Mouse (Mus musculus): Measurements from ENCODE around the gene Abca7. TPM values are rescaled to one million over a fixed set of nuclear protein-coding genes. Genes with fewer than 3 reads are reported as not detected.

The Abca7 gene
- polyA plus RNA-seq, 1 experiment: 5.4 TPM

DNA sequence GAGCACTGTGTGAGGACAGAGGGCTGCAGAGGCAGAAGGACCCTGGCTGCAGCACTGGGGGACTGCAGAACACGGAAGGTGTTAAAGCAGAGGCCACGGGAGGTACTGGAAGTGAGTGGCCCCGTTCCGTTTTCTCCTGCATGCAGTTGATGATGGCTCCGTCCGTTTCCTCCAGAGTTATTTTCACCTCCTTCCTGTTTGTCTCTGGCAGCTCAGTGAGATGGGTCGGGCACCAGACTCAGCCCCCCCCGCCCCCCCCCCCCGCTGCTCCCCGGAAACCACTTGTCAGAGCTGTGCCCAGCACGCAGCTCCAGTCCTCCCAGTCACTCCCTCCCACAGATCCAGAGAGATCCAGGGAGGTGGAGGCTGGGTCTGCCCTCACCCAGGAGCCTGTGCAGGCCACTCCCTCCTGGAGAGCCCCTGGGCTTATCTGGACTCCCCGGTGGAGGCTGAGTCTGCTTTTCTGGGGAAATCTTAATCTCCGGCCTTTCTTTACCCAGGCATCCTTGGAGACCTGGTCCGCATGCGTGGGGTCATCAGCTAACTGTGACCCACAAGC, 22.5 kb downstream of the Abca7 start:
- peak overlapping the region; percentile 27 for H3K4me3 ChIP-seq (ENCODE audit: insufficient read depth, low read depth, low read length)
- H3K27ac ChIP-seq (replicated peaks; ENCODE audit: low read depth, low read length): 0 out of 2 replicates have a peak overlapping the region, but pooled peaks have one; percentile 18
- no peaks in the 10 kb centered on the region for H3K4me1 ChIP-seq (ENCODE audit: control insufficient read depth, insufficient read depth, insufficient read length, low read length)

DNA sequence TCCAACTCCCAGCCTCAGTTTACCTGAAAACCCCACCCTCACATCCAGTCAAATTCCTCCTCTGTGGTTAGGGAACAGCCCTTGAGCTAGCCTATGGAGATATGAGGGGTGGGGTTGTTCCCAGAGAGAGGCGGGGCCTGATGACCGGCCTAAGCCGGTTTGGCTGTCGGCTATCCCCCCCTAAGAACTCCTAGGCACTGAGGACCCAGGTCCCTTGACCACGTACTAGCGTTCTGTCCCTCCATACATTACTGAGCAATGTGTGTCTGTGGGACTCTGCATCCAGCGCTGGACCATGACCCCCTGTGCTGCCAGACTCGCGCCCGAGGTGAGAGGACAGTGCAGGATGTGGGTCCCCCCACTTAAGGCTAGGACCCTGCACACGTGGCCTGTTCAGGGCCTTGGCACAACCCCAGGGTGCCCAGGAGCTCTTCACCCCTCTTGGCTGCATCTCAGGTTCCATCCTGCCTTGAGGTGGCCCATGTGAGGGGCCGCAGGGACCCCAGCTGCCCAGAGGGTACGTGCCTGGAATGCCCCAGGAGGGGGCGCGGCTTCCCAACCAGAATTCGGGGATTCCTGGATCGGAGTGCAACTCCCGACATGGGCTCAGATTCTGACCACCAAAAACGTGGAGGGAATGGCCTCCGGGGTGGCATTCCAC, 23.3 kb downstream of the Abca7 start:
- no peak overlapping the region for H3K27ac ChIP-seq (replicated peaks; ENCODE audit: low read depth, low read length)
- H3K4me3 ChIP-seq (ENCODE audit: insufficient read depth, low read depth, low read length): no peak overlapping the region
- H3K4me1 ChIP-seq (ENCODE audit: control insufficient read depth, insufficient read depth, insufficient read length, low read length): no peaks in the 10 kb centered on the region

DNA sequence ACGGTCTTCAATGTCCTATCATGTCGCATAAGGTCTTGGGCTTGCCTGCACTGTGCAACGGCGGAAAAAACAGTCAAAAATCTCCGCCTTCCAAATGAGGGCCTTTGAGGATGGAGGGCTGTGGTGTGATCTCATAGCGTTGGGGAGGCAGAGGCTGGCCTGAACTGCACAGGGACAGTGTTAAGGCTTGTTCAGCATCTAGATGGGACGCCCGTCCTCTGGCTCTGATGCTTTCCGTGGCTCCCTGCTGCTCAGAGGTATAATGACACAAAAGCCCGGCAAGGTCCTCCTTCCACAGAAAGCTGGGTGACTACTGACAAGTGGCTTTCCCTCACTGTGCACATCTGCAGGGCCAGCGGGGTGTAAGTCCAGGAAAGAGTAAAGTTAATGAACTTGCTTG, 23.9 kb downstream of the Abca7 start:
- Histone ChIP-seq H3K27ac (replicated peaks; ENCODE audit: low read depth, low read length) (no peak overlapping the region), H3K4me3 (ENCODE audit: insufficient read depth, low read depth, low read length) (no peak overlapping the region), H3K4me1 (ENCODE audit: control insufficient read depth, insufficient read depth, insufficient read length, low read length) (no peaks in the 10 kb centered on the region; the same call in 1 of the 2 replicates)

DNA sequence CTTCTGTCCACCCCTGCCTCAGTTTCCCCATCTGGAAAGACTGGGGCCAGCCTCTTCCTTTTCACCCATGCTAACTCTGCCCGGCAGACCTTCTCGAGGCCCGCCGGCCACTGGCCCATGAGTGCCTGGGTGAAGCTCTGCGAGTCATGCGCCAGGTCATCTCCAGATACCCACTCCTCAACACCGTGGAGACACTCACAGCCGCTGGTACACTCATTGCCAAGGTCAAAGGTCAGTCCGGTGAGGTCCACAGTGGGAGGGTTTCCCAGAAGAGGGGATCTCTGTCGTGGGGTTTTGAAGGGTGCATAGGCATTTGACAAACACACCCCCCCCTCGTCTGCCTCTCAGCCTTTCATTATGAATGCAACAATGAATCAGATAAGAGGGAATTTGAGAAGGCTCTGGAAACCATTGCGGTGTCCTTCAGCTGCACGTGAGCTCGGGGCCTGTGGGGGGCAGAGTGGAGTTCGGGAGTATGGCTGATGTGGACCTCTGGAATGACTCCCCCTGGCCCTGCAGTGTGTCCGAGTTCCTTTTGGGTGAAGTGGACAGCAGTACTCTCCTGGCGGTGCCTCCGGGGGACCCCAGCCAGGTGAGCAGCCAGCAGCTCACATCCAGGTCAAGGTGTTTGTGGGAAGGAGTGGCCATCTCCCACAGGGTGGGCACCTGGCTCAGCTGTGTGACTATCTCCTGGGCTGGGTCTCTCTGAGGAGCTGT, 24.5 kb downstream of the Abca7 start:
- Histone ChIP-seq H3K4me1 (ENCODE audit: control insufficient read depth, insufficient read depth, insufficient read length, low read length) (no peaks in the 10 kb centered on the region; the same call in 1 of the 2 replicates), H3K4me3 (ENCODE audit: insufficient read depth, low read depth, low read length) (no peak overlapping the region), H3K27ac (replicated peaks; ENCODE audit: low read depth, low read length) (no peak overlapping the region)

DNA sequence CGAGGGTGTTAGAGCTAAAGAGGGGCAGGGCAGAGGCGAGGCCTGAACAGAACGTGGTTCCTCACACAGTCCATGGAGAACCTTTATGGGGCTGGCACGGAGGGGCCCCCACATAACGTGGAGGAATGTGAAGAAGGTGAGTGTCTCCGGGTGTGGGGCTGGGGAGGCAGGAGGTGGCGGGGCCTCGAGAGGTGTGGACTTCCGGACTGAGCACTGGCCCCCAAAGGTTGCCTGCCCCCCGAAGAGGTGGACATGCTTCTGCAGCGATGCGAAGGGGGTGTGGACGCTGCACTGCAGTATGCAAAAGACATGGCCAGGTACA, 25.0 kb downstream of the Abca7 start:
- no peak overlapping the region for H3K27ac ChIP-seq (replicated peaks; ENCODE audit: low read depth, low read length)
- no peak overlapping the region for H3K4me3 ChIP-seq (ENCODE audit: insufficient read depth, low read depth, low read length)
- H3K4me1 ChIP-seq (ENCODE audit: control insufficient read depth, insufficient read depth, insufficient read length, low read length): no peaks in the 10 kb centered on the region; the same call in 1 of the 2 replicates

DNA sequence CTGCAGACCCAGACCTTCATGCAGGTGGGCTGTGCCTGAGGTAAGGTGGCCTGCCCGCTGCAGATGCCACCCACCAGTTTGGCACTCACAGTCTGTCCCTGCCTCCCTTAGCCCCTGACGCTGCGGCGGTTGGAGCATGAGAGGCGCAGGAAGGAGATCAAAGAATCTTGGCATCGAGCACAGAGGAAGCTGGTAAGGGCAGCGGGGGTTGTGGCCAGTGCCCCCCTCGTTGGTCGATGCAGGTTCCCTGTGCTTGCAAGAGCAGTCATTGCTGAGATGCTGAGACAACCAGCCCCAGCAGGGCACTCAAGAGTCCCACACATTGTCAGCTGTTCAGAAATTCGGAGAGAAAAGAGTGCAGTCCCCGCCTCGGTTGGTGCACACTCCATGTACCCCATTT, 25.9 kb downstream of the Abca7 start:
- Histone ChIP-seq H3K27ac (replicated peaks; ENCODE audit: low read depth, low read length) (no peak overlapping the region), H3K4me1 (ENCODE audit: control insufficient read depth, insufficient read depth, insufficient read length, low read length) (no peaks in the 10 kb centered on the region; the same call in 1 of the 2 replicates)

DNA sequence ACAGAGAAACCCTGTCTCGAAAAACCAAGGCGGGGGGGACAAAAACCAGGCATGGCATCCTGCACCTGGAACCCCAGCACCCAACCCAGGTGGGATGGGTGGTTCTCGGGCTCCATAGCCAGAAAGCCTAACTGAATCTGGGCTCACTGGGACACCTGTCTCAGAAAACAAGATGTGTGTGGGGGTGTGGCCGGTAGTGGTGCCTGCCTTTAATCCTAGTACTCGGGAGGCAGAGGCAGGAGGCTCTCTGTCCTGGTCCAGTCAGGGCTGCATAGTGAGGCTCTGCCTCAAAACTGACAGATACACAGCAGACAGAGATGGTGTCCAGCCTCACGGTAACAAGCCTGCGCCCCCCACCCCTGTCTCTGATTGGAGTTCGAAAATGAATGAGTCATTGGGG, 26.5 kb downstream of the Abca7 start:
- no peak overlapping the region for H3K27ac ChIP-seq (replicated peaks; ENCODE audit: low read depth, low read length)
- H3K4me1 ChIP-seq (ENCODE audit: control insufficient read depth, insufficient read depth, insufficient read length, low read length): no peaks in the 10 kb centered on the region; the same call in 1 of the 2 replicates
- H3K4me3 ChIP-seq (ENCODE audit: insufficient read depth, low read depth, low read length): no peak overlapping the region

More for the DNA sequence above, 25.9 kb downstream of the Abca7 start:
- H3K4me3 ChIP-seq (ENCODE audit: insufficient read depth, low read depth, low read length): no peak overlapping the region

DNA sequence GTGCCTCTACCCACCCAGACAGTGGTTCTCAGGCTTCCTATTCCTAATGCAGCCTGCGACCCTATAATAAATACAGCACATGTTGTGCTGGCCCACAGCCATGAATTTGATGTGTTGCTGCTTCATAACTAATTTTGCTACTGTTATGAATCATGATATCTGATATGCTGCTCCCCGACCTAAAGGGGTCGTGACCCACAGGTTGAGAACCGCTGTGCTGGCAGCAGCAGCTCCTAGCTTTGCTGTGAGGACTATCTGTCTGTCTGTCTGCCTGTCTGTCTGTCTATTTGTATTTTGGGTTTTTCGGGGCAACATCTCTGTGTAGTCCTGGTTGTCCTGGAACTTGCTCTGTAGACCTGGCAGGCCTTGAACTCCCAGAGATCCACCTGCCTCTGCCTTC, 27.5 kb downstream of the Abca7 start:
- Histone ChIP-seq H3K4me1 (ENCODE audit: control insufficient read depth, insufficient read depth, insufficient read length, low read length) (no peaks in the 10 kb centered on the region; the same call in 1 of the 2 replicates), H3K27ac (replicated peaks; ENCODE audit: low read depth, low read length) (peak overlapping the region; percentile 41), H3K4me3 (ENCODE audit: insufficient read depth, low read depth, low read length) (no peak overlapping the region)

DNA sequence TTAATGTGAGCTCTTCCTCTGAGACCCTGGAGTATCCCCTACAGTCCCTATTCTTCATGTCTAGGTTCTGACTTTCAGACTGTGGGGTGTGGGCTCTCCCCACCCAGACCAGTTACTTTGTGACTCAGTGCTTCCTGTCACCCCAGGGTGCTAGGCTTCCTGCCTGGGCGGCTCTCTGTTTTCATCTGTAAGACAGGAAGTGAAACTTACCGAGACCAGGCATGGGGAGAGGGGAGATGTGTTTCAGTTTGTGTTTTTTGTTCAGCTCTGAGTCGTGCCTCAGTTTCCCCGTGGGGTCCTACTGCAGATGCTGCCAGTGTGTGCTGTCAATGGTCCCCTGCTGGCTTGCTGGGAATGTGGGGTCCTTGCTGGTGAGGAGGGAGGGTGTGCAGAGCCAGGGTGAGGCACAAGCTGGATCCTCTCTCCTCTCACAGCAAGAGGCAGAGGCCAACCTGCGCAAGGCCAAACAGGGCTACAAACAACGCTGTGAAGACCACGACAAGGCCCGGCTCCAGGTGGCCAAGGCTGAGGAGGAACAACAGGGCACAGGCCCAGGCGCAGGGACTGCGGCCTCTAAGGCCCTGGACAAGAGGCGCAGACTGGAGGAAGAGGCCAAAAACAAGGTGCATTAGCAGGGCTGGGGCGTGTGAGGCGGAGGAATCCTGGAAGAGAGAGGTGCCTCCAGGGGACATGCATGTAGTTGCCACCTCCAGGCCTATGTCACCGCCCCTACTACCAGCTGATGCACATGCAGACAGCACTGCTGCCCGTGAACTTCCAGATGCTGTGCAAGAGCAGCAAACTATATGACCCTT, 28.1 kb downstream of the Abca7 start:
- Histone ChIP-seq H3K4me1 (ENCODE audit: control insufficient read depth, insufficient read depth, insufficient read length, low read length) (no peaks in the 10 kb centered on the region; the same call in 1 of the 2 replicates), H3K27ac (replicated peaks; ENCODE audit: low read depth, low read length) (peak overlapping the region; percentile 41)

DNA sequence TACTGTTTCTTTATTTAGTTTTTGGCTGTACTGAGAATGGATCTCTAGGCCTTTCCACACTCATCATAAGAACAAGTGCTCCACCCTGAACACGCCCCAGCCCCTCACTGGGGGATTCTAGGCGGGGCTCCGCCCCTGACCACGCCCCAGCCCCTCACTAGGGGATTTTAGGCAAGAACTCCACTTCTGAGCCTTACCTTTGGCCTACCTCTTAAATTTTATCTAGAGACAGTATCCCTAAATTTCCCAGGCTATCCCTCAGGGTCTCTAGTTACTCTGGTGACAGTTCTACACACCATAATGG, 28.7 kb downstream of the Abca7 start:
- no peak overlapping the region for H3K4me3 ChIP-seq (ENCODE audit: insufficient read depth, low read depth, low read length)
- H3K27ac ChIP-seq (replicated peaks; ENCODE audit: low read depth, low read length): no peak overlapping the region
- H3K4me1 ChIP-seq (ENCODE audit: control insufficient read depth, insufficient read depth, insufficient read length, low read length): no peaks in the 10 kb centered on the region; the same call in 1 of the 2 replicates

More for the DNA sequence above, 28.1 kb downstream of the Abca7 start:
- no peak overlapping the region for H3K4me3 ChIP-seq (ENCODE audit: insufficient read depth, low read depth, low read length)

DNA sequence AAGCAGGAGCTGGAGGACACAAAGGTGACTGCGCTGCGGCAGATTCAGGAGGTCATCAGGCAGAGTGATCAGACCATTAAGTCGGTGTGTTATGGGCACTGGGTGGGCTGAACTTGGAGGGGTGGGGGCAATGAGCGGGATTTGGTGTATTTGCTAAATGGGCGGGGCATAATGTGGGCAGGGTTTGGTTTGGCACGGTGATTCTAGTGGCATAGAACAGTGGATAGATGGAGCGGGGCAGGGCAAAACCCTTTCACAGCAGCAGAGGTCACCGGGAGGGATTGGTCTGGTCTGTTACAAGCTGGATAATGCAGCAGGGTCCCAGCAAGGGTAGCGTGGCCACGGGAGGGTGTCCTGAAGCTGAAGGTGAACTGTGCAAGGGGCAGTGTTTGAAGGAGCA, 29.2 kb downstream of the Abca7 start:
- Histone ChIP-seq H3K4me1 (ENCODE audit: control insufficient read depth, insufficient read depth, insufficient read length, low read length) (no peaks in the 10 kb centered on the region; the same call in 1 of the 2 replicates), H3K27ac (replicated peaks; ENCODE audit: low read depth, low read length) (no peak overlapping the region), H3K4me3 (ENCODE audit: insufficient read depth, low read depth, low read length) (no peak overlapping the region)

DNA sequence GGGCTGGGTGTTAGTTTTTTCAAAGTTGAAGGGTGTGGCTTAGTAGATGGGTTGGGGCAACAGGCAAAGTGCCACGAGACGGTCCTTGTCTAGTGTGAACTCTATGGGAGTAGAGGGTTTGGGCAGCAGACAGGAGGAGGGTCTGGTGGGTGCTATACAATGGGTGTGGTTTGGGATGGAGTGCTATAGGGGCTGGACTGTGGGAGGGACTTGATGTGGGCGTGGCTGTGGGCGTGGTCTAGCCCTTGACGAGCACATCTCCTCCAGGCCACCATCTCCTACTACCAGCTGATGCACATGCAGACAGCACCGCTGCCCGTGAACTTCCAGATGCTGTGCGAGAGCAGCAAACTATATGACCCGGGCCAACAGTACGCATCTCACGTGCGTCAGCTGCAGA, 29.6 kb downstream of the Abca7 start:
- Histone ChIP-seq H3K4me3 (ENCODE audit: insufficient read depth, low read depth, low read length) (no peak overlapping the region), H3K27ac (replicated peaks; ENCODE audit: low read depth, low read length) (no peak overlapping the region), H3K4me1 (ENCODE audit: control insufficient read depth, insufficient read depth, insufficient read length, low read length) (no peaks in the 10 kb centered on the region; the same call in 1 of the 2 replicates)

DNA sequence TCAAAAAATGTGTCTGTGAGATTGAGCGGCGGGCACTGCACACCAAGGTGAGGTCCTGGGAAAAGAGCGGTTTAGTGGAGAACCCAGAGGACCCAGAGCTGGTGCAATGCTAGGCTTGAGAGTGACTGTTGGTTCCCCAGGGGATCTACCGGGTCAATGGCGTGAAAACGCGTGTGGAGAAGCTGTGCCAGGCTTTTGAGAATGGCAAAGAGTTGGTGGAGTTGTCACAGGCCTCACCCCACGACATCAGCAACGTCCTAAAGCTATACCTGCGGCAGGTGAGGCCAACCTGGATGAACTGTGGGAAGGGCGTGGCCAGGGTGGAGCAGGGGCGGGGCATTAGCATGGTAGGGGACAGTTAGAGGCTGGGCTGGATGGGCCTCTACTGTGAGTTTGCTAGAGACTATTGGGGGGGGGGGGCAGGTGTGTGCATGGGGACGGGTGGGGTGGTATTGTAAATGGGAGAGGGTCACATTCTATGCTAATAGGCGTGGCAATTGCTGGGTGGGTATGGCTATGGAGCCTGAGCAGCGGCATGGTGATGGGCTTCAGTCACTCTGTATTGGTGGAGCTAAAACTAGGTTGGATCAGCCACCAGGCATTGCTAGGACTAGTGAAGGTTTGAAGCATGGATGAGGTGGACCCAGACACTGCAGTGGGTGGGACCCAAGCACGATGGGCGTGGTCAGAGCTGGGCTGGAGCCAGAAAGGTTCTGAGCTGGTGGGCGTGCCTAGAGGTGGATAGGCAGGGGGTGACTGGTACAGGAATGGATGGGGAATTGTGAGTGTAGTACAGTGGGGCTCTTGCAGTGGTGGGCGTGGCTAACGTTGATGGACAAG, 31.6 kb downstream of the Abca7 start:
- Histone ChIP-seq H3K27ac (replicated peaks; ENCODE audit: low read depth, low read length) (no peak overlapping the region), H3K4me1 (ENCODE audit: control insufficient read depth, insufficient read depth, insufficient read length, low read length) (peaks cover 4% of the 10 kb centered on the region; the same call in 1 of the 2 replicates), H3K4me3 (ENCODE audit: insufficient read depth, low read depth, low read length) (no peak overlapping the region)

DNA sequence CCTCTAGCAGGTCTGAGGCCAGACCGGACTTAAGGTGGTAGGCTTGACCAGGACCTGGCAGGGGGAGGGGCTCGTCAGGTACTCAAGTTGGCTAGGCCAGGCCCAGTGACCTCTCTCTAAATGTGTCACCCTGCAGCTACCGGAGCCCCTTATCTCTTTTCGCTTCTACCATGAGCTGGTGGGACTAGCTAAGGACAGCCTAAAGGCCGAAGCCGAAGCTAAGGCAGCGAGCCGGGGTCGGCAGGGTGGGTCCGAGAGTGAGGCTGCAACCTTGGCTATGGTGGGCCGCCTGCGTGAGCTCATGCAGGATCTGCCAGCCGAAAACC, 32.2 kb downstream of the Abca7 start:
- no peak overlapping the region for H3K4me3 ChIP-seq (ENCODE audit: insufficient read depth, low read depth, low read length)
- peaks cover 4% of the 10 kb centered on the region; the same call in 1 of the 2 replicates for H3K4me1 ChIP-seq (ENCODE audit: control insufficient read depth, insufficient read depth, insufficient read length, low read length)
- no peak overlapping the region for H3K27ac ChIP-seq (replicated peaks; ENCODE audit: low read depth, low read length)

Measured in brown adipose tissue, adult 24 weeks (tissue).